Mouse (Mus musculus) left cerebral cortex, postnatal 4 days (tissue): ENCODE results near the gene Samsn1. TPM values are rescaled to one million over a fixed set of nuclear protein-coding genes. Genes with fewer than 3 reads are reported as not detected.
"Not testable (repeated sequence)": the region's sequence is repeated elsewhere in the genome, so short reads cannot be mapped to it uniquely, and the experiment has no call there.

Source experiments
- DNase-seq: peaks from one replicate; pipeline ENCODE4 v3.0.0-alpha.2; 2022
- intact Hi-C: fragments of 180-260 bp; cut with DNase I; formaldehyde crosslinking; loops from one replicate; pipeline ENCODE4 v1.15.1; 2025
- total RNA-seq, 2 experiments: library from RNA; stranded (reverse); gene quantifications; 2 replicates each; pipeline ENCODE4 v1.2.3; 2021

Gene Samsn1
- total RNA-seq, 2 experiments from 2014 or later = 1.1 to 1.2 TPM

DNA sequence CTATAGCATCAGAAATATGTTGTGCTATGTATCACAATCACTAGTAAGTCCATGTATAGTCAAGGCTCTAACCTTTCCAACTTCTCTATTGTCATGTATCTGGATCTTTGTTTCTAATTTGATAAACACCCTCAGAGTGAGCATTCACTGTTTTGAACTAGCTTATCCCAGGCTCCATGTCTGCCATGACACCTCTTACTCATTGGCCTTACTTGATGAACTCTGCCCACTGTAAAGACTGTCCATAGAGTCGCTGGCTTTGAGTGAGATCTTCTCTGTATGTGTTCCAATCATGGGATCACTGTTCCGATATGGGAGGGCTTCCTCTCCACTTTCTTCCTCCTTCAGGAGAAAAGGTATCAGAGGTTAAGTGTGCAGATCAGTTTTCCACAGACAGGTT is 143.2 kb downstream of the Samsn1 start:
- no peak for DNase-seq

DNA sequence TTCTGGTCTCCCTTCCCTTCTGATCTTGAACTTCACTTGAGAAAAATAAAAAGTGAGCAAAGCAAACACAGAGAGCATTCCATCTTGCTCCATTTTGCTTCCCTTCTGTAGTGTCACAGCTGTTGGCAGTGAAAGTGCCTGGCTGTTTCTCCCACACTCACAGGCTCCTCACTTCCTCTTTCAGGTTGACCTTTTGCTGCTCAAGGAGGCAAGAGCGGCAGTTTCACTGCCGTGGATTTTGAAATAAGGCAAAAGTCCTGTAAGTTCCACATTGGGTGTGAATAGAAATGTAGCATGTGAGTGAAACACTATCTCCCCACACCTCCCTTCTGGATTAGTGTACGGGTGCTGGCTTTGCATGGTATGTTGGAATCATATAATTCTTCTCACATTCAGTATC is 144.9 kb downstream of the Samsn1 start:
- intact Hi-C loops = no loop called here
- DNase-seq = no peak

More for the DNA sequence above, 143.2 kb downstream of the Samsn1 start:
- intact Hi-C loops = no loop called here

DNA sequence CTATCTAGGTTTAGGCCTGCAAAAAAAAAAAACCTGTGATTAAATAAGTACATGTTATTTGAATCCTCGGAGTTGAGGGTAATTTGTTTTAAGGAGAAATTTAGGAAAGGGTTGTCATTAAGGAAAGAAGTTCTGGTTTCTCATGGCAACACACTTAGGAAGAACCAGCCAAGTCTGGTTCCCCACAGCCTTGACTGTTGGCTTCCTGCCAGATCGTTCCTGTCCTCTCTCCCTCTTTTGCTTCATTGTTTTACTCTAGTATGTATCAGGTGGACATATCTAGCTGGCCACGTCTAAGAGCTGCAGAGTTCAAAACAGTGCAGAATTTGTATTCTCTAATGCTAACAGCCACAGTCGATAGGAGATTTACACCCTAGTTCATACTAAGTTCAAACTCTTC is 146.2 kb downstream of the Samsn1 start:
- peak; percentile 17 for DNase-seq

DNA sequence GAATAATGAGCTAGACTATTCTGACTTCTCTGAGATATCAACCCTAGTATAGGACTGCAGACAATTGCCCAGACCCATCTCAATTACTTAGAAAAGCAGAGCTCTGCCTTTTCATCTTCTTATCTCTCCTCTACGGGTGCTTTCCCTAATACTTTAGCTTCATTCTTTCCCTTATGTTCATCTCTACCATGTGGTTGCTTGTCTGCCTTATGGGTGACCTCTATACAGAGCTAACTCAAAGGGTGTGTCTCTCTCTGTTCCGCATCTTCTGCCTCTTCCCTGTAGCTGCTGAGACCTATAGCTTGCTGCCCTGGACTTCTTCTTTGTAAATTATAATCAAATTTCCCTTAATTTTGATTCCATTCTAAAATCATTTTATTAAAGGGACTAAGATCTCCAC is 147.6 kb downstream of the Samsn1 start:
- intact Hi-C loops = no loop called here
- no peak for DNase-seq

More for the DNA sequence above, 146.2 kb downstream of the Samsn1 start:
- intact Hi-C loops = no loop called here

DNA sequence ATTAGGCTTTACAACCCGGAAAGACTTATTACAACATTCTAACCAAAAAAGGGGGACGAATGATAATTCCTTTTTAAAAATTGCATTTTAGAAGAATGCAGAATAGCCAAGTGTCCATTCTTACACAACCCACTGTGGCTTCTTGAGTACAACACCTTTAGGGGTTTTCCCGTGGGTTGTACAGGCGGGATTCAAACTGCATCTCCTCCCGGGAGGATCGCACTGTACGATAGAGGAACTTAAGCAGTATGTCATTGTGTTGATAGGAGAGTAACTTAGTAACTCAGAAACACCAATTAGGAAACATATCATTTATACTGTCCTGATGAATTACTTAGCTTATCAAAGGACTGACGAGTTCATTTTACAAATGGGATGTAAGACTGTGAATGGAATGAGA is 149.8 kb downstream of the Samsn1 start:
- intact Hi-C loops = no loop called here
- no peak for DNase-seq

DNA sequence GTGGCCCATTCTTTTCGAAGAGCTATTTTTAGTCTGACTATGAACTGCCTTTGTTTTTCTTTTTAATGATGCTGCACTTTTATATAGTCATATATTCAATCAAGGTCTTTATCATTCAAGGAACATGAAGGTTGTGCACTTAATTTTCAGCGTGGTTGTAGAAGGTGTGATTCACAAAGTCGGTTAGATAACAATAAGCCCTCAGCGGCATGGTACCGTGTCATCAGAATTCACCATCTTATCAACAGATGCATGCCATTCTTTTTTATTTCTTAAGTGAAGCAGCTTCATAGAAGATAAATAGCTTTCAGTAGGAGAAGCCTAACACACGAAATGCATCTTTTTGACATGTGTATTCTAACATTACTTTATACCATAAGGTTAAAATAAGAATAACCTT is 154.7 kb downstream of the Samsn1 start:
- DNase-seq = no peak
- intact Hi-C loops = no loop called here

DNA sequence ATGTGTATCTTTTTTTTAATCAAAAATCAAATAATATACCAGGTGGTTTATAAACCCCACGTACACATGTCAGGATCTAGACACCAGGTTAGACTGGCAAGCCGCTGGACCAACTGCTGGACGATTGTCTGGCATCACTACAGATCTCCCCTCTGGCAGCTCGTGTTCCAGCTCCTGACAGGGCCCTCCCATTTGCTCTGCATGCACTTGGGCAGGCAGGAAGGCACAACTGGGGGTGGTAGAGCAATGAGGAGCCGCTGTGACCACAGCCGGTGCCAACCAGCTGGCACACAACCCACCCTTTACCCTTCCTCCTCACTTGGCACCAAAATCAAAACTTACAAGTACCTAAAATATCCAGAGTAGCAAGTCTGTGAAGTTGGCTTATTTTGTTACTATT is 156.6 kb downstream of the Samsn1 start:
- DNase-seq = peak; percentile 75
- intact Hi-C loops = no loop called here

DNA sequence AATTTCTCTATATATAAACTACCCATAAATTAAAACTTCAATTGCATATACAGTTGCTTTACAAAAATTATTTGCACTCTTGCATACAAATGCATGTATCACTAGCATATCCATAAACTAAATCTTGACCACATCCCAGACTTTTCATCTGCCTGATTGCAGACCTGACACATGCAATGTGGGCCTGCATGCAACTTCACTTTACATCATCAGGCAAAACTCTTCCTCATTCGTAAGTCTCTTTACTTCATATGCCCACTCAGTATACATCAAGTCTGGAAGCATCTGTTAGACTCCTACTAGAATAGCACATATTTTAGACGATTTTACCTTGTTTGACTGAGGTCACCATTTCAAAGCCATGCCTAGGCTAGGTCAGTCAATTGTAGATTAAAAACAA is 157.4 kb downstream of the Samsn1 start:
- no peak for DNase-seq
- intact Hi-C loops = no loop called here

DNA sequence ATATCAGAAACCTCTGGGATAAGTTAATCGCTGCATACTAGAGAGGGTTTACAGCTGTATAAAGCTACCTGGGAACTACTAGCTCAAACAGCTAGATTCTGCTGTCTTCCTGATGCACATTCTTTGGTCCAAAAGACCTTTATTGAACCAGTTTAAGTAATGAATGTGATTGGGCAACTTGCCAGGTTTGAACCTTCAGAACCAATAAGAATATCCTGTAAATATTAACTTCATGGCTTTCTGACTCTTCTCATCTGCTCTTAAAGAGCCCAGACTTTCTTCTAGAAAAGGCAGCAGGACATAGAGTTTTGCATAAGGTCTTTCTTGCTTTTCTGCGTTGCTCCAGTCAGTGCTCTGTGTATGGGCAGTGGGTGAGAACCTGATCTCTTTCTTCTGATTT is 165.7 kb downstream of the Samsn1 start:
- intact Hi-C loops = no loop called here

DNA sequence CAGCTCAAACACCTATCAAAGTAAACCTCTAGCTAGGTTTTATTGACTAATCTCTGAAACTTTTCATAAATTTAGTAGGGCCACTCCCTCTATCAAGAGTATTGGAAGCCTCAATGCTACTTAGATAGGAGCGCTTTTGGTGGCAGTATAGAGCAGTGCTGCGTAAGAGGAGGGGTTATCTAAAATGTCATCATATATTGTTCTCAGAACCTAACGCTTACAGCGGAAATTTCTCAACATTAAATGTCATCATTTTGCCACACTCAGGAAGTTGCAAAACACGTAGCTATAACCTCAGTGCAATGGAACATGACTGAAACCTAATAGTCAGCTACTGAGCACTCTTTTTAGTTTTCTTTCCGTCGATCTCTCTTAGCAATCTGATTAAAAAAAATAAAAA is 166.7 kb downstream of the Samsn1 start:
- DNase-seq = no peak
- intact Hi-C loops = no loop called here

More for the DNA sequence above, 165.7 kb downstream of the Samsn1 start:
- no peak for DNase-seq

DNA sequence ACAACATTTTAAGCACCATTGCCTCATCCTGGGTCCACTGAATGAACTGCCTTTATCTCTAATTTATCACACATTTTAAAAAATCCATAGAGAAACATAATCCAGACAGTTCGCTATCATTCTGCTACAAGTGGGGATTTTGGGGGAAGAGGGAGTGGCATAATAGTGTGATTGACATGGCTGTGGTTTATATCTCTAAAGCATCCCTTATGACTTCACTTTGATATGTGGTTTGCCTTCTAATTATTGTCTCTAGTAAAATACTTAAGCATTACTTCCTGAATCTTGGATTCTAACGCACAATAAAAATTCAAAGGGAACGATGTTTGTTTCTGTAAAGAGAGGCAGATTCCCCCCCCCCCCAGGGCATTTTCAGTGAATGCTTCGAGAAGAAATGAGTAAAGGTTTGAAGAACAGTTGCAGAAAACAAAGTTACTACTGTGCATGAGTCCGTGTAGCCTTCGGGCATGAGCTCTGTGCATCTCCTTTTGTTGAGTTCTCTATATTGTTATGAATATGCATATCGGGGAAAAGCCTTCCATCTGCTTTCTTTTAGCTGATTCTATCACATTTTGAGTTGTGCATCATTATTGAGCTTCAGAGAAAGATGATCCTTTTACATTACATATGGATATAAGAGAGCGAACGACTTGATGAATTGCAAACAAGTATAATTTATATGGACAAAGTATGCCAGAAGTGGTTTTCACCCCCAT is 168.4 kb downstream of the Samsn1 start:
- intact Hi-C loops = no loop called here
- DNase-seq = no peak

DNA sequence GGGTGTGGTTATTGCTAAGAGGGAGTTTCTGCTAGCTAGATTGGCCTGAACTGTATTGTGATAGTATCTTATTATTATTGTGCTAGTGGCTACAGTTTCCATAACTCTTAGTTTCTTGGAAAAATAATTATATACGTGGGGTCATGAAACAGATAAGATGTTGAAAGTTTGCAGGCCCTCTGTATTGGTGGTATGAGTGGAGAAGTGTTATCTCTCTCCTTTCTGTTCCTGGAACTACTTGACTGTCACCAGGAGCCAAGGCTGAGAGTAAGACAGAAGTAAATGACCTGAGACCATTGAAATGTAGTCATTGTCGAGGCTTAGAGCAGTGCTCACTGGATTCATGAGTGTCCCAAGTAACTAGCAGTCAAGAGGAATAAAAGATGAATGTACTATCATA is 169.6 kb downstream of the Samsn1 start:
- intact Hi-C loops = no loop called here
- DNase-seq = no peak

DNA sequence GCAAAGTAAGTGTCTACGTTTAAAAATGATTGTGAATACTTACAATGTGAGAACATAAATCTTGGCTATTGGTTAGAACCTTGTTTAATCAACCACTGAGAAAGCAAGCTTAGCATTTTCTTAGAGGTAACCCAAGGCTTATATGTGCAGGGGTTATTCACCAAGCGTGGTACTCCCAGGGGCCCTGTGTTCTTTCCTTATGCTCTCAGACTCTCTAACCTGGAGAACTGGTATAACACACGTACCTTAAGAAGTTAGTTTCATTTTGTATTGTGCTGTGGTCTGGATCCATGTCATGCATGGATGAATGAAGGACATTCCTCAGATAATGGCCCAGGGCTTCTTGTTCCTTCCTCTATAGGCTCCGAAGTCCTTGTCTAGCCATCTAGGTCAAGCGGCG is 173.0 kb downstream of the Samsn1 start:
- intact Hi-C loops = no loop called here

DNA sequence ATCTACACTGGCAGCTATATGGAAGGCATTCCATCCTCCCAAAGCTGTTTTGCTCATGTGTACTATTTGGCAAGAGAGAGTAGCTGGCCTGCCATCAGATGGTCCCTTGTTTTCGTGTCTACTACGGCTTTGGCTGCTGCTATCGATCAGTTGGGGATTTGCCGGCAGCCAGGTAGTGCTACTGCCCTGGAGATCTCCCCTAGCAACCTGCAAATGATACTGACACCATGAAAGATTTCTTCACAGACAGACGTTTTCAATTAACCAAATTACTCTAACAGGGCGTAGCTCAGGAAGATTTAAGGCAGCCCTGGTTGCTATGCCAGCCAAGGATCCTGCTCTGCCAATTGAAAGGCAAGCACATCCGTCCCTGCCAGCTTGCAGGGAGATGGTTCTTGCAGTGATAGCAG is 178.4 kb downstream of the Samsn1 start:
- intact Hi-C loops = no loop called here
- DNase-seq = peak; percentile 7

More for the DNA sequence above, 173.0 kb downstream of the Samsn1 start:
- DNase-seq = no peak

DNA sequence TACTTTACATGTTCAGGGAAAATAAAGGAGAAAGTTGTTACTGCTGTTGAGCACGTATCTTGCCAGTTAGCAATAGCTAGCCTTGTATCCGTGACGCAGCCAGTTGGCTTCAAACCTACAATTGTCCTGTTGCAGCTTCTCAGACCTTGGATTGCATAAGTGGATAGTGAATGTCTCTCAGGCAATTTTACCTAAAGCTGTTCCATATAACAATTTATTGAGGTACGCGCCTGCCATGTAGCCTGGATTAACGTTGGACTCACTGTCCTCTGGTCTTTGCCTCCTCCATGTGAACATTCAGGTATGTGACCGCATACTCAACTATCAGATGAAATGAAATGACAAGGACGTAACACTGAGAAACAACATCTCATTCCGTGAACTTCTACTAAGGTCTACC is 179.1 kb downstream of the Samsn1 start:
- no peak for DNase-seq
- intact Hi-C loops = no loop called here

DNA sequence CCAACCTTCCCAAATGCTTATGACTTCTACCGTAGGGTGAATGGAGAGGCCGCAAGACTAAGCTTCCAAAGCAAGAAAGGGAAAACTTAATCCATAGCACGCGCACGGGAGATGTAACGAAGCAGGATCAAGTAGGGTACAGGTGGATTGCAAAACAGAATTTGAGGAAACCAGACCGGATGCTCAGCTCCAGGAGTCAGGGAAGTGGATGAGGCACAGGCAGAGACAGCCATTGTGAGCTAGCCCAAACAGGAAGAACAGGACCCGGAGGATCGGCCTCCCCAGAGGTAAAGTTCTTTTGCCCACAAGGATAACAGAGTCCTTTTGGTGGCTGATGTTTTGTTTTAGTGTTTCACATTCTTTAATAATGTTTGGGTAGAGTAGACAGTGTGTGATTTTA is 179.5 kb downstream of the Samsn1 start:
- intact Hi-C loops = no loop called here
- no peak for DNase-seq

DNA sequence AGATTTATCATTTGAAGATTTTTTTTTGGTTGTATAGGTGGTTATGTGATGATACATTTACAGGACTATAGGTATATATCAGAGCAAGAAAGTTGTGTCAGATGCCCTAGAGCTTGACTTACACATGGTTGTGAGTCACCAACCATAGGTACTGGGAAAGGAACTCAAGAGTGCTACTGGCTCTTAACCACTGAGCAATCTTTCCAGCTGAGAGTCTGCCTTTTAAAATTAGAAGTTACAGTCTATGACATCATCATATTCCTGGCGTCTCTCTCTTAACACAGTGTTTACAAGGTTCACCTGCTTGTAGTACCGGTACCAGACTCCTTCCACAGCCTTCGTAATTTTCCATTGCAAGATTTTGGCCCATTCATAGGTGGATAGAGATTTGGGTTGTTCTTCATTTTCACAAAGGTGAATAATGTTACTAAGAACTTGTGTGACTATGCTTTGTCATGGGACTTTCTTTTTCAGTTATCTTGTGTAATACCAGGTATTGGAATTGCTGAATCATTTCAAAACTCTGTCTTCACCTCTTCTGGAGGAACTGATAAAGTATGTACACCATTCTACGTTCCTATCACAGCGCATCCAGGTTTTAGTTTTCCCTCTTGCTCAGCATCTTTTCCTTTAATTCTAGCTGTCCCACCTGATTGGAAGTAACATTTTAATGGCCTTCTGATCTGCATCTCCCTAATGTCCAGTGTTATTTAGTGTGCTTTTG is 184.2 kb downstream of the Samsn1 start:
- DNase-seq = no peak
- intact Hi-C loops = no loop called here

DNA sequence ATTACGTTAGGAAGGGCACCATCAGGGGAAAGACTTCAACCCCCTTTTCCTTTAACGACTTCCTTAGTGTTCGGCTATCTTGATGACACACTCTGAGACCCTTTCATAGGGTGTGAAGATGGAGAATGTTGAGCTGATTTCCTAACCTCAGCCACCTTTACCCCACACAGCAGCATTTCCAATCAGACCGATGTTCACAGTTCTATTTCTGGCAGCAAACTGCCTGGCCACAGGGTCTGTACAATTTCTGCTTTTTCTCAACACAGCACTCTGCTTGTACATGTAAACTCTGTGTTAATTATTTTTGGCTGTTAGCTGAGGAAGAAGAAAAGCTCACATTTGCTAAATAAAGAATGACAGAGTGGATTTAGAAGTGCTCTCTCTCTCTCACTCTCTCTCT is 190.7 kb downstream of the Samsn1 start:
- intact Hi-C loops = no loop called here
- DNase-seq = no peak

DNA sequence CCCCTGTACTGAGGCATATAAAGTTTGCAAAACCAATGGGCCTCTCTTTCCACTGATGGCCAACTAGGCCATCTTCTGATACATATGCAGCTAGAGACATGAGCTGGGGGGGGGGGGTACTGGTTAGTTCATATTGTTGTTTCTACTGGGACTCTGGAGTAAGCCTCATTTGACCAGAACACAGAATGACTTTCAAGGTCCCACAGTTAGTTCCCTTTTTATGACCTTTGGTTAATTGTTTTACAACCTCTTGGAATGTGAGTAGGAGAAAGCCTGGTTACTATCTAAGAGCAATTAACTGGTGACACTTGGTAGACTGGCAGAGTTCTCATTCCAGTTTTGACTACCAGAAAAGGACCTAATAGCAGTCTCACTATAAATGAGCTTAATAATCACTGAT is 195.1 kb downstream of the Samsn1 start:
- intact Hi-C loops, DNase-seq: not testable (repeated sequence)

DNA sequence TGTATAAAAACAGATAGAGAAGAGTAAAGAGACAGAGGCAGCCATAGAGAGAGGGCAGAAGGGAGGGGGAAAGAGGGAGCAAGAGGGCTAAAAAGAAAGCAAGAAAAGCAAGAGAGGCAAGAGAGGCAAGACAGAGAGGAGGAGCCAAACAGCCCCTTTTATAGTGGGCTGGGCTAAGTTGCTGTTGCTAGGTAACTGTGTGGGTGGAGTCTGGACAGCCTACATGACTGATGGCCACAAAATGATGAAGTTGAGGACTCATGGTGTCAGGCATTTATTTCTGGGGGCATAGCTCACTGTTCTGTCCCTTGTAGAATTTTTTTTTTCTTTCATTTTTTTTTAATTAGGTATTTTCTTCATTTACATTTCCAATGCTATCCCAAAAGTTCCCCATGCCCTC is 195.6 kb downstream of the Samsn1 start:
- no peak for DNase-seq
- intact Hi-C loops = no loop called here

DNA sequence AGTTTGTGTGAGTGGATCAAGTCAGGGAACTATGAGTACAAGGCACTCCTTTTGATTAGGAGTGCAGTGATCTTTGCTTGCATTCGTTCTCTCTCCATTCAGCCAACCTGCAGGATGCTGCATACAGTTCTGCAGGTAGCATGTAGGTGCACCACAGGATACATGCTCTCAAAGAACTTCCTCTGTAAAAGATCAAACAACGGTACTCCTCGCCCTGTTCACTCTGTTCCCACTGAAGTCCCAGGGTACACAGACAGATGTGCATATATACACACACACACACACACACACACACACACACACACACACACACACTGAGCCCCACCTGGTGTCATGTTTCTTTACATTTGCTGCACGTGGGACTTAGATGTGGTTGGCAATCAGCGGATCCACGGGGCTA is 198.9 kb downstream of the Samsn1 start:
- intact Hi-C loops = no loop called here
- DNase-seq = no peak

DNA sequence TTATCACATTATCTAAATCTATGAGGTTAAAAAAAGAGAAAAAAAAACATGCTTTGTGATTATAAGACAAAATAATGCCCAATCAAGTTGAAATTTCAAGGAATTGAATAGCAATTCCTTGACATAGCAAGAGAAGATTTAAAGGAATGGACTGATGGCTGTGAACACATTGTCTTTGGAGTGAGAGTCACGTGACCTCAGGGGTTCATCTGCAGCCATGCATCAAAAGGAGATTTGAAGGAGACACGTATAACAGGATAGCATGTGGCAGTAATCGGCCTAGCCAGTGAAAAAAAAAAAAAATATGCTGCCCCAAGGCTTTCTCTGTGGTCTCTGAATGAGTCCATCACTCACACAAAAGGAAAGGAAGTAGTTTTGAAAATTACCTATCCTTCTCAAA is 201.1 kb downstream of the Samsn1 start:
- intact Hi-C loops = no loop called here
- no peak for DNase-seq
